Mouse (Mus musculus) CH12.LX (cell line): ENCODE results near the gene Adamtsl1.

Experiments
- CTCF ChIP-seq, 2 experiments: IDR thresholded peaks in 1 of 2; conservative IDR thresholded peaks in 1 of 2; 2 replicates each; pipeline ENCODE4 v1.5.1; 2011 to 2012; ENCODE audit warnings: low read depth in 2 of 2, low read length in 2 of 2, improper control_type of control experiment in 1 of 2, inconsistent platforms in 1 of 2, mild to moderate bottlenecking in 1 of 2, moderate library complexity in 1 of 2
- ELF1 ChIP-seq: IDR thresholded peaks from 2 replicates; pipeline ENCODE4 v1.6.1; 2014; ENCODE audit warnings: low read depth, mild to moderate bottlenecking, inconsistent platforms, low read length, improper control_type of control experiment
- EP300 ChIP-seq: IDR thresholded peaks from 2 replicates; pipeline ENCODE4 v1.6.1; 2011; ENCODE audit warnings: low read length, improper control_type of control experiment
- GABPA ChIP-seq: IDR thresholded peaks from 2 replicates; pipeline ENCODE4 v1.6.1; 2012; ENCODE audit warnings: low read depth, low read length, improper control_type of control experiment, inconsistent platforms; ENCODE audit not compliant: insufficient replicate concordance
- IRF4 ChIP-seq: IDR thresholded peaks from 2 replicates; pipeline ENCODE4 v1.6.1; 2014; ENCODE audit warnings: low read depth, mild to moderate bottlenecking, inconsistent platforms, low read length, improper control_type of control experiment
- POLR2A ChIP-seq: IDR thresholded peaks from 2 replicates; pipeline ENCODE4 v1.6.1; 2011; ENCODE audit warnings: low read depth, mild to moderate bottlenecking, improper control_type of control experiment, low read length
- RCOR1 ChIP-seq: conservative IDR thresholded peaks from 2 replicates; pipeline ENCODE4 v1.6.1; 2012; ENCODE audit warnings: low read depth, mild to moderate bottlenecking, inconsistent platforms, low read length, improper control_type of control experiment
- USF1 ChIP-seq: IDR thresholded peaks from 2 replicates; pipeline ENCODE4 v1.6.1; 2014; ENCODE audit warnings: low read depth, mild to moderate bottlenecking, inconsistent platforms, low read length, improper control_type of control experiment

DNA sequence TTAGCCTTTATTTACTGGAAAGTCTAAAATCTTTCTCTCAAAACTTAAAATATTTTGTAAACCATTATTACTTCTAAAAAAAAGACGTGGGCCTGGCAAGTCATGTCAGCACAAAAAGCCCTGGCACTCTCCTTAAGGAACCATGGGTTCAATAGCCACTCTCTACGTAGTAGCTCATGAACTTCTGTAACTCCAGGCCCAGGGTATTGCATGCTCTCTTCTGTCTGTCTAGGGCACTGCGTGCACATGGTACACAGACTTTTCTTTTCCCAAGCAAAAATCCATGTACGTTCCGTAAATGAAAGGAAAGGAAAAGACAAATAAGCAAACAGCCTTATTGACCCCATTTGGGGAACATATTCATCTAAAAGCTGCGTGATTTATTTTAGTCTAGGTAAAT lies 253.7 kb downstream of the Adamtsl1 start:
- no peak for TF ChIP-seq USF1
- TF ChIP-seq GABPA = no peak
- TF ChIP-seq POLR2A = no peak
- TF ChIP-seq ELF1 = no peak
- TF ChIP-seq RCOR1 = no peak
- TF ChIP-seq IRF4 = no peak
- no peak for TF ChIP-seq CTCF (conservative IDR thresholded peaks at IDR 0.05 in 1 of 2, IDR thresholded peaks at IDR 0.05 in 1 of 2; ENCODE audit: low read depth in 2 of 2, low read length in 2 of 2)
- no peak for TF ChIP-seq EP300
